Mouse (Mus musculus) adrenal gland, postnatal 36 days (tissue): Measurements from ENCODE around the gene Lyrm4. TPM values are rescaled to one million over a fixed set of nuclear protein-coding genes. Genes with fewer than 3 reads are reported as not detected.
"Not testable (repeated sequence)": the region's sequence is repeated elsewhere in the genome, so short reads cannot be mapped to it uniquely, and the experiment has no call there.

Experiments
- DNase-seq, 2 experiments: peaks; one replicate each; pipeline ENCODE4 v3.0.0; 2021; ENCODE audit warnings: mixed read lengths in 1 of 2
- total RNA-seq, 2 experiments: library from RNA; stranded (reverse); gene quantifications; 2 replicates each; pipeline ENCODE4 v1.2.3; 2021

The Lyrm4 gene
- total RNA-seq, 2 experiments from 2014 or later: 19.0 to 22.9 TPM

DNA sequence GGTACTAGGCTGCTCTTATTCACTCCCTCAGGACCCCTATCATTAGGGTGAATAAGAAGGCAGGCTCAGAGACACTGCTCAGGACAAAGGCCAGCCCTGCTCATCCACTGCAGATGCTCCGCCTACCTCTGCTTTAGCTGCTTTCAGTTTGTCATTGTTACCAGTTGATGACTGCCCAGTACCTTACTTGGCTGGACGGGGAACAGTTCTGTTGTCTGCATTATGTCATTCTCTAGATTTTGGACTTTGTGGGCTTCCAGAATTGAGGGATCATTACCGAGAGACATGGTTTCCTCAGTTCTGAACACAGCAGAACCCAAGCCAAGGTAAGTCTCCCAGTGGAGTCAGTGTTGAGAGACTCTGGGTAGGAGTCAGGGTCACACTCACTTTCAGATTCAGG lies 122.1 kb downstream of the Lyrm4 start:
- peak in 1 of 2 experiments; percentile 10 for DNase-seq

GRCm38 (mm10) chr13:35994067-35994466 lies 123.3 kb downstream of the Lyrm4 start:
- peak; percentile 89 to 91 for DNase-seq

- not testable (repeated sequence) for DNase-seq
These were observed 126.1 kb downstream of the Lyrm4 start for GRCm38 (mm10) chr13:35991185-35991584.

DNA sequence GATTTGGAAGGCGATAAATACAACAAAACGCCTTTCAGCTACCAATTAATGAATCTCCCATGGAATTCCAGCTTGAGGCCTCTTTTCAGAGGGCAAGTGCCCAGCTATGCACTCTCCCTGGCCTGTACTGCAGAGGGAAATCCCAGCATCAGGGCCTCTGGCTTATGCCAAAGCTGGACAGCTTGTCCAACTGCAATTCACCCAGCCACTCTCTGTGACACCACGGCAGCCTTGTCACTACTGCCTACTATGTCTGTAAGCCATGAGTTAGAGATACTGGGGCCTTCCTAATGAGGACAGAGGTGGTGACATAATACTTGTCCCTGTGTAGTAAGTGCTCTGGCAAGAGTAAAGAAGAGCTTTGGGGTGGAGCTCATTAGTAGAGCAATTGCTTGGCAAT lies 128.0 kb downstream of the Lyrm4 start:
- DNase-seq: no peak

DNA sequence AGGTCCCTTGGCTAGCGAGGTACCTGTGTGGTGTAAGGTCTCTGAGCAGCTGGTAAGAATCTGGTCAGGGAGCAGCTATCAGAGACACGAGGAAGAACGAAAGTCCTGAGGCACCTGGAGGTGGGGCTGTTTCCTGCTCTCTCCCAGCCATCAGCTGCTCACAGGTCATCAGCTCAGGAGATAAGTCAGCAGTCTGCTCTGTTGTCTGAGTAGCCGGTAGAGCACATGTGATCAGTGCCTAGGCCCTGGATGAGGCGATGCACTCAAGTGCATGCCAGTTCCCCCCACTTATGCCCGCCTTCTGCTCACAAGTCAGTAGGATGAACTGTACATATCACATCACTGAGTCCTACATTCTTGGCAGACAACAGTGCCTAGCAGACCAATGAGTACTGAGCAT lies 134.3 kb downstream of the Lyrm4 start:
- no peak for DNase-seq

DNA sequence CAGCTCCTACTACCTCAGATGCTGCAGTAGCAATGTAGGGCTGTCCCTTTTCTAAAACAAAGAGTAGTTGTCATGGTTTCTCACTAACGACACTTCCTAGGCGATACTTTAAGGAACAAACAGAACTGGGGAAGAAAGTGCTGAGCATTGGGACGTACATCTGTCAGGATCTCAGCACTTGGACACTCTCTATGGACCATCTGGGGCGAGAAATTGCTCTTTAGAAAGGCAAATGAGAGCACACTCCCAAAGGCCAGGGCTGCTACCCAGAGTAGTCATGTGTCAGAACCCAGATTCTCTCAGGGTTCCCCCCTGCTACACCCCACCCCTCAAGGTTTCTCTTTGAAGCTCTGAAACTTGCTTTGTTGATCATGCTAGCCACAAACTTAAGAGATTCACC lies 136.9 kb downstream of the Lyrm4 start:
- DNase-seq: no peak

GRCm38 (mm10) chr13:35976912-35977311 lies 140.4 kb downstream of the Lyrm4 start:
- no peak for DNase-seq

DNA sequence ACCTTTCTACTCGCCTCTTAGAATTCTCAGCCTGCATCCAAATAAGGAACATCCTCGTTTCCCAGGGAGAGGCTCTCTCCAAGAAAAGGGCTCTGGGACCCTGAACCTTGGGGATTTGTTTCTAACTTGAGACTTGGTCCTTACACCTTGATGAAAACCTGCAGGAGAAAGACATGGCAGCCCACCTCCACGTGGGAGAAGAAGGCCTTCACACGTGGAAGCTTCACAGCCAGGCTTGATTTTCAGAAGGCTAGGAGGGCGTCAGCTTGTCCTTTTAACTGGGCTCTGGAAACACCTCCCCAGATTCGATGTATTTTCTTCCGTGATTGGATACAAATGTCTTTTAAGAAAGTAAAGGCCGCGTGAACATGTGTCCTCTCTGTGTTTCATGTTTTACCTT lies 147.5 kb downstream of the Lyrm4 start:
- no peak for DNase-seq

DNA sequence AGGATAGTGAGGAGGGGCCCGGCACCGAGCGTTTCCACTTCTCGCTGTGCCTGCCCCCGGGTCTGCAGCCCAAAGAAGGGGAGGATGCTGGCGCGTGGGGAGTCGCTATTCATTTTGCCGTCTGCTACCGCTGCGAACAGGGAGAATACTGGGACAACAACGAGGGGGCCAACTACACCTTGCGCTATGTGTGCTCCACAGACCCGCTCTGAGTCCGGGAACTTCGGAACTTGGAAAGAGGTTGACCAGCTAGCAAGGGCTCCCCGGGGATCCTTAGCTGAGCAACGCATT lies 147.9 kb downstream of the Lyrm4 start:
- peak in 1 of 2 experiments; percentile 7 for DNase-seq

- peak; percentile 51 to 61 for DNase-seq
These were observed 148.5 kb downstream of the Lyrm4 start for GRCm38 (mm10) chr13:35968719-35969430.

GRCm38 (mm10) chr13:35968131-35968718 lies 149.1 kb downstream of the Lyrm4 start:
- DNase-seq: peak; percentile 33 to 45

GRCm38 (mm10) chr13:35967690-35968089 lies 149.6 kb downstream of the Lyrm4 start:
- DNase-seq: no peak

GRCm38 (mm10) chr13:35963583-35963982 lies 153.7 kb downstream of the Lyrm4 start:
- peak; percentile 17 to 24 for DNase-seq

GRCm38 (mm10) chr13:35959391-35960067 lies 157.8 kb downstream of the Lyrm4 start:
- DNase-seq: no peak

GRCm38 (mm10) chr13:35958539-35958938 lies 158.8 kb downstream of the Lyrm4 start, which contains the start of gene Ppp1r3g:
Gene Ppp1r3g, plus strand, starts transcription at chr13:35958839.
- DNase-seq: no peak

DNA sequence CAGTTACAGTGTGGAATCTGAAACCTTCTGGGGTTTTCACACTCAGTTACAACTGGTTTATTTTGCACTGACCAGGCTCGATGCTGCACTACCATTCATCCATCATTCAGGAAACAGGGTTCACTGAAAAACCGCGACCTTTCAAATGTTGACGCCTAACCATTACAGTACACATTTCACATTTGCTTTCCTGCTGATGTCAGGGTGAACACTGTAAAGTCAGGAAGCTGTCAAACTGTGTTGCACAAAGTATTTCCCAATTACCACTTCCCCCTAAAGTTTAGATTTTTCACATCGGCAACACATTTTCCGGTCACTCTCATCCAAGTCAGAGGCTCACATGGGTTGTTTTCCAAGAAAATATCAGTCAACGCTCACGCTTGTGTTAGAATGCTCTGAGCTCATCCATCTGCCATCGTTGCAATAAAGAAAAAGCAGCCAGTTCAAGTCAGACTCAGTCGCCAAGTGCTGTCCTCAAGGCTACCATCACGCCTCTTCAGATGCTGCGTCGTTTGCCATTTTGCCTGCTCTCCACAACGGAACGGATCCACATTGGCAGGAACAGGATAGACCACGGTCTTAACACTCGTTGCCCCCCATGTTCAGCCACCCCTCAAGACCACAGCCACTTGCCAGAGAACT lies 167.4 kb downstream of the Lyrm4 start:
- no peak for DNase-seq

GRCm38 (mm10) chr13:35947354-35948000 lies 169.8 kb downstream of the Lyrm4 start:
- DNase-seq: peak; percentile 77 to 79

GRCm38 (mm10) chr13:35946659-35947353 lies 170.5 kb downstream of the Lyrm4 start:
- no peak for DNase-seq

DNA sequence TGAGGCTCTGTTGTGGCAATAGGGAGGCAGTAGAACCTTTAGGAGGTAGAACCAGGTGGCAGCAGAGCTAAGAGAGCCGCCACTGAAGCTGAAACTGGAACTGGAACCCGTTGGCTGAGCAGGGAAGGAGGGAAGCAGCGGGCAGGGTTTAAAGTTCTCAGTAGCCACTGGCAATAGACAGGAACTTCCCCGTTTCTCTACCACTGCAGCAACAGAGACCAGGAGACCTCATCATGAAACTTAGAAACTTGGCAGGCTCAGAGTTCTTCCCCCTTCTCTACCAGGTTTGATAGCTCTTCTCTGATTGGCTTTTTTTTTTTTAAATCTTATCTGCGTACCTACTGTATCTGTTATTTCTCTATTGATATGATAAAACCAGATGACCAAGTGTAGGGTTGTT lies 176.4 kb downstream of the Lyrm4 start:
- DNase-seq: no peak

- no peak for DNase-seq
These were observed 177.3 kb downstream of the Lyrm4 start for GRCm38 (mm10) chr13:35939871-35940665.

GRCm38 (mm10) chr13:35937991-35938390 lies 179.3 kb downstream of the Lyrm4 start:
- no peak for DNase-seq
